Mouse (Mus musculus) forebrain, embryonic 14.5 days (tissue): ENCODE data around the gene Pibf1. TPM values are rescaled to one million over a fixed set of nuclear protein-coding genes. Genes with fewer than 3 reads are reported as not detected.

ENCODE experiments used
- ATAC-seq: fragments of 200-750 bp; cut with Nextera tagmentation; 2 replicates; pipeline ENCODE4 v1.8.0; 2017; ENCODE audit warnings: mild to moderate bottlenecking, moderate library complexity
- DNase-seq: peaks from one replicate; pipeline ENCODE4 v3.0.0-alpha.2; 2015; ENCODE audit warnings: low spot score
- H3K27ac ChIP-seq: fragments of 300-500 bp; sonication (generic); 2 replicates; pipeline ENCODE4 v1.5.1; 2014; ENCODE audit warnings: low read depth, mild to moderate bottlenecking, control low read depth, low read length, moderate library complexity
- H3K27me3 ChIP-seq: fragments of 300-500 bp; sonication (generic); replicated peaks from 2 replicates; pipeline ENCODE4 v1.6.1; 2014; ENCODE audit warnings: low read length, control low read depth, mixed read lengths; ENCODE audit not compliant: control insufficient read depth, insufficient read depth
- H3K36me3 ChIP-seq: fragments of 300-500 bp; sonication (generic); 2 replicates; pipeline ENCODE4 v1.6.1; 2014; ENCODE audit warnings: low read length, control low read depth; ENCODE audit not compliant: control insufficient read depth, insufficient read depth
- H3K4me1 ChIP-seq: fragments of 300-500 bp; sonication (generic); 2 replicates; pipeline ENCODE4 v1.6.1; 2014; ENCODE audit warnings: antibody characterized with exemption, low read length, control low read depth; ENCODE audit not compliant: control insufficient read depth, insufficient read depth
- H3K4me2 ChIP-seq: fragments of 300-500 bp; sonication (generic); 2 replicates; pipeline ENCODE4 v1.6.1; 2014; ENCODE audit warnings: mild to moderate bottlenecking, control low read depth, low read length
- H3K4me3 ChIP-seq: fragments of 300-500 bp; sonication (generic); 2 replicates; pipeline ENCODE4 v1.5.1; 2014; ENCODE audit warnings: low read depth, low read length, control low read depth
- H3K9ac ChIP-seq: fragments of 300-500 bp; sonication (generic); 2 replicates; pipeline ENCODE4 v1.6.1; 2014; ENCODE audit warnings: mild to moderate bottlenecking, low read length, control low read depth, moderate library complexity
- H3K9me3 ChIP-seq: fragments of 300-500 bp; sonication (generic); replicated peaks from 2 replicates; pipeline ENCODE4 v1.6.1; 2016; ENCODE audit warnings: low read length, control low read depth, mixed read lengths; ENCODE audit not compliant: control insufficient read depth
- WGBS: fragments of 180-500 bp; shearing (Covaris S2); extraction: QIAGEN DNeasy Blood & Tissue Kit; methylation state at CpG from one replicate; pipeline ENCODE4 v1.1.7; 2014; 5-methylcytosine and 5-hydroxymethylcytosine counted together
- polyA plus RNA-seq: library from polyadenylated mRNA; unstranded; fragments of >200 nt; fragmentation: Nextera tagmentation; extraction: Ambion mirVana; gene quantifications from 2 replicates; pipeline ENCODE4 v1.2.1, GENCODE M21; 2014

Gene Pibf1
- polyA plus RNA-seq, 1 experiment from 2014 or later = 20.2 TPM

DNA sequence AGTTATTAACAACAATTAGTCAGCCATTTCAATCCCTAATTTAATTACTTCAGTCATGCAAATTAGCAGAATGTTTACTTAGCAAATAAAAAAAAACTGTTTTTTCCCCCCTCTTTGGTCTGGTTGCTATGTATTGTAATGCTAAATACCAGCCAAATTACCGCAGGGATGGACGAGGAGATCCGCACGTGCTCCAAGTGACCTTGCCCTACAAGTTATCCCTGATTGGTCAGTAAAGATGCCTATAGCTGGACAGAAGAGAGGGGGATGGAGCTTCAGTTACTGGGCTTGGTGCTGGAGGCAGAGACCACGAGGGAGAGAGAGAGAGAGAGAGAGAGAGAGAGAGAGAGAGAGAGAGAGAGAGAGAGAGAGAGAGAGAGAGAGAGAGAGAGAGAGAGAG, 167.5 kb downstream of the Pibf1 start:
- WGBS = 30% methylated on average over 5 of the region's 5 CpGs
- no peak overlapping the region for H3K4me3 ChIP-seq

DNA sequence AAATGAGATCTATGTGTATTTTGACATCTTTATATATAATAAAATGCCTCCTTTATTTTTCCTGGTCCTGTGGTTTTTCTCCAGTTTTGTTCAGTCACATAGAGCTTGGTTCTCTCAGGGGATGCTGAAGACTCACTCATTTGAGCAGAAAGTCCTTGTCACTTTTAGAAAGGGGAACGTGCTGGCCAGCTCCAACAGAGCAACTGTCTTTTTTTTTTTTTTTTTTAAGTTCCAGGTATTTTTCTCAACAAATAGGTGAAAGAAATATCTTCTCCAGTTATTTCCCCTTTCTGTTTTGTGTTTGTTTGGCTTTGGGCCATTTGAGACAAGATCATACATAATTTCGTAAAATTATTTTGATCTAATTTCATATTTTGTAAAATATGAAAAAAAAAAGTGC, 174.8 kb downstream of the Pibf1 start:
- 78% methylated on average over 2 of the region's 2 CpGs for WGBS
- Histone ChIP-seq H3K9me3 (no peaks in the 10 kb centered on the region), H3K27ac (no peak overlapping the region), H3K36me3 (no peaks in the 10 kb centered on the region), H3K4me2 (no peak overlapping the region), H3K27me3 (no peaks in the 10 kb centered on the region), H3K4me1 (no peaks in the 10 kb centered on the region), H3K4me3 (no peak overlapping the region), H3K9ac (no peak overlapping the region)
- DNase-seq (no peak), ATAC-seq (no peak)

More for the DNA sequence above, 167.5 kb downstream of the Pibf1 start:
- no peak overlapping the region for H3K27ac ChIP-seq
- H3K36me3 ChIP-seq = no peaks in the 10 kb centered on the region
- no peaks in the 10 kb centered on the region for H3K9me3 ChIP-seq
- H3K4me1 ChIP-seq = no peaks in the 10 kb centered on the region
- H3K27me3 ChIP-seq = no peaks in the 10 kb centered on the region
- ATAC-seq (no peak), DNase-seq (no peak)
- no peak overlapping the region for H3K4me2 ChIP-seq
- H3K9ac ChIP-seq = no peak overlapping the region

DNA sequence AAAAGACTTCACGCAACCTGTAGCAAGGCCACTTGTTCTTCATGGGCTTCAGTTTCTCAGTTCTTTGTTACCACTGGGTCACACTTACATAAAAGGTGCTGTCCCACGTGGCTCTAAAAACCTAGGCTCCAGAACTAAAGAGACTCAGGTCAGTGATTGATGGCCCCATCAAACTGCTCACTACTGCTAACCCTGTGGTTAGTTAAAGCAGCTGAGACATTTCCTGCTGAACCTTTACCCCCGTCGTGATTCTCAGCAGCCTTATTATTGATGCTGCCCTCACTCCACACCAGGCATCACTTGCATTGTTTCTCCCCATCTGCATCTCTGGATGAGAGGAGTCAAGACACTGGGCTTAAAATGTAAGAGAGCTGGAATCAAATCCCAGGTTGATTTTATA, 176.6 kb downstream of the Pibf1 start:
- no peak for DNase-seq
- H3K4me1 ChIP-seq = no peaks in the 10 kb centered on the region
- no peaks in the 10 kb centered on the region for H3K36me3 ChIP-seq
- H3K4me2 ChIP-seq = no peak overlapping the region
- no peak overlapping the region for H3K4me3 ChIP-seq
- 72% methylated on average over 4 of the region's 4 CpGs for WGBS
- no peaks in the 10 kb centered on the region for H3K27me3 ChIP-seq
- no peak for ATAC-seq
- no peak overlapping the region for H3K9ac ChIP-seq
- no peak overlapping the region for H3K27ac ChIP-seq
- H3K9me3 ChIP-seq = no peaks in the 10 kb centered on the region

DNA sequence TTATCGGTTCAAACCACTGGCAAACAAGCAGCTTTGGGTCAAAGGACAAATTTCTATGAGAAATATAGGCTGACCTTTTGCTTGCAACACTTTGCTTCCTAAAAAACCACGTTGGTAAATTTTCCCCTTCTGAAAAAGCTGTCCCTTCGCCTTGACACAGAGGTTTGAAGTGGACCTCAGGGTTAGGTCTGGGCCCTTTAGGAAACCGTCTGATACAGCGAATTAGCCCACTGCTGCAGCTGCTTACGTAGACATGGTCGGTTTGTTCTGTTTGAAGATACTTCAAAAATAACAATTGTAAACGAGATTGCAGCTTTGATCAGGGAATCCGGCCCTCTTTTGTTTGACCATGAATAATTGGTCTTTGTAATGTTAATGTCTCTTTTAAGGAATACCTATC, 179.1 kb downstream of the Pibf1 start:
- no peaks in the 10 kb centered on the region for H3K4me1 ChIP-seq
- no peaks in the 10 kb centered on the region for H3K27me3 ChIP-seq
- H3K9ac ChIP-seq = no peak overlapping the region
- no peaks in the 10 kb centered on the region for H3K9me3 ChIP-seq
- H3K4me2 ChIP-seq = no peak overlapping the region
- WGBS = 14% methylated on average over 9 of the region's 9 CpGs
- DNase-seq (no peak), ATAC-seq (no peak)
- no peaks in the 10 kb centered on the region for H3K36me3 ChIP-seq
- no peak overlapping the region for H3K27ac ChIP-seq
- H3K4me3 ChIP-seq = no peak overlapping the region

DNA sequence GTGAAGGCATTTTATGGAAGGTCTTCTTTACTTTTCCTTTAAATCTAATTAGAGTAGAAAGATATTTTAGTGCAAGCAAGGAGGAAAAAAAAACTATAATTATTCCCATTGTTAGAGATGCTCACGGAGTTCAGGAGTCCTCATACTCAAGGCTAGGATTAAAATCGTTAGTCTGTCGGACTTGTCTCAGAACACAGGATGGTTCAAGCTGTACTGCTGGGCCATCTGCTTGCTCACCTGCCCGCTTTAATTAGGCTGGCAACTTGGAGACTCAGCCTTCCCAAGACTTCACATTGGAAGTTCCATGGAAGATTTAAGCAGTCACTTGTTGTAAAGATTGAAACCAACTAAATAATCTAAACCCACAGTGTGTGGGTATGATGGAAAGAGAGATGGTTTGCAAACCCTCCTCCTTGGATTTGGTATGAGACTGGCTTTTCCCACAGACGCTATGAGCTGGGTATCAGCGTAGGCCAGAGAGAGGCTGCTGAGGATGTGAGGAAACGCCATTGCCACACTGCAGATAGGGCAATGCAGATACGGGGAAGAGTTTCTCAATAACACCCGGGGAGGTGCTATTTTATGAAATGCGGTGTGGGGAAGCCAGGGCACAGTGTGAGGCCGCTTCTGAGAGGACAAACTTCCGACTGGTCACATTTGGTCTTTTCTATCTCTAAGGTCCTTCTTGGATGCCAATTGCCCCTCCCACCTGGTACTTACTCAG, 179.7 kb downstream of the Pibf1 start:
- H3K4me2 ChIP-seq = no peak overlapping the region
- H3K27me3 ChIP-seq = no peaks in the 10 kb centered on the region
- H3K27ac ChIP-seq = no peak overlapping the region
- no peaks in the 10 kb centered on the region for H3K9me3 ChIP-seq
- 45% methylated on average over 12 of the region's 12 CpGs for WGBS
- H3K36me3 ChIP-seq = no peaks in the 10 kb centered on the region
- DNase-seq (no peak), ATAC-seq (no peak)
- H3K4me3 ChIP-seq = no peak overlapping the region
- no peak overlapping the region for H3K9ac ChIP-seq
- H3K4me1 ChIP-seq = no peaks in the 10 kb centered on the region

DNA sequence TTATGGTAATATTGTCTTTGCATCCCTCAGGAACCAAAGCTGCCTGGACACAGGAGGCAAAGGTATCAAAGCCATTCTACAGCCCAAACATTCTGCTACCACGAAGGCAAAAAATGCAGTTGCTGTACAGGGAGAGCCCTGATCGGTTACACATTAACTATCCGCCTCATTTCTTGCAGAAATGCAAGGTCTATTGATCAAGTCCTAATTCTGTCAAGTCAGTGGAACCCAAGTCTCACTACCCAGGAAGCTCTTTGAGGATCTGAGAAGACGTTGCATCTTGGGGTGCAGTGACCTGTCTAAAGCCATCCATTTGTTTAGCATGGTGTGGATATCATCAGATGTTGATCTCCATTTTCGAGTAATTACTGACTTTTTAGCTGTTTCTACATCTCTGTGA, 181.2 kb downstream of the Pibf1 start:
- no peak overlapping the region for H3K4me2 ChIP-seq
- 86% methylated on average over 5 of the region's 5 CpGs for WGBS
- no peaks in the 10 kb centered on the region for H3K4me1 ChIP-seq
- ATAC-seq (no peak), DNase-seq (no peak)
- no peaks in the 10 kb centered on the region for H3K27me3 ChIP-seq
- H3K27ac ChIP-seq = no peak overlapping the region
- H3K9me3 ChIP-seq = no peaks in the 10 kb centered on the region
- no peak overlapping the region for H3K4me3 ChIP-seq
- H3K9ac ChIP-seq = no peak overlapping the region
- no peaks in the 10 kb centered on the region for H3K36me3 ChIP-seq

DNA sequence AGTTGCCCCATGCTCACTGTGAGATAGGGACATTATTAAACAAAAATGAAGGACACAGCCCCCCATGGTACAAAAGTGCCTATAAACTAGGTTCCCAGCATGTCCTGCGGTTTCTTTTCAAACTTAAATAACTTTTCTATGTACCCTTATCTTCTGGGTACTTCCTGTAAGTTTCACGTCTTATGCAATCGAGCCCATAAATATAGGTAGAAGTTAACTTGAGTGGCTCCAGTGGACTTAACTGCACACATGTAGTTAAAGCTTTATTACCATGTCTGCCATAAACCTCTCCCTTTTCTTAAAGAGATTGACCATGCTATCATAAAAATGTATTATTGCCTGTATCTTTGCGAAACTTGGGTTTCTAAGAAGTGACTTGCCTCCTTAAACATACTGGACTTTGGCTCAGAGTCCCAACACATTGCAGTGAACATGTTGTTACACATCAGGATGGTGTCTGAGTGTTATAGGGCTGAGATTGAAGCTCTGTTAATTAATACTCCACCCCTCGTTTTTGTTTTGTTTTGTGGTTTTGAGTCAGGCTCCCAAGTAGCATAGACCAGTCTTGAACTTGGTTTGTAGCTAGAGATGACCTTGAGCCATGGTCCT, 181.7 kb downstream of the Pibf1 start:
- Histone ChIP-seq H3K36me3 (no peaks in the 10 kb centered on the region), H3K27me3 (no peaks in the 10 kb centered on the region), H3K4me1 (no peaks in the 10 kb centered on the region), H3K9me3 (no peaks in the 10 kb centered on the region), H3K4me3 (no peak overlapping the region), H3K9ac (no peak overlapping the region), H3K4me2 (no peak overlapping the region), H3K27ac (no peak overlapping the region)
- 91% methylated on average over 5 of the region's 5 CpGs for WGBS
- no peak for ATAC-seq
- DNase-seq = no peak

DNA sequence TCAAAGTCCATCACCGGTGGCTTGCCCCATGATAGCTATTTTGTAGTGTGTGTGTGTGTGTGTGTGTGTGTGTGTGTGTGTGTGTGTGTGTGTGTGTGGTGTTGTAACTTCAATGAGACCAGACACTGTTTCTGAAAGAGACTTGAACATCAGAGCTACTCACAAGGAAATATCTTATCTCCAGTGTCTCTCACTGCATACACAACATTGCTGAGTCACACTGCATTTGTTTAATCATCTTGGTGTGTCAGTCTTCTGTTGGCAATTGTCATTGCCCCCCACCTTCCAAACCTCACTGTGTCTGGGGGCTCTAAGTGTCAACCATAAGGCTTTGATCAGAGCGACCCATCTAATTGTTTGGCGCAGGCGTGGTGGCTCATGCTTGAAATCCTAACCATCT, 186.3 kb downstream of the Pibf1 start:
- DNase-seq (no peak), ATAC-seq (no peak)
- Histone ChIP-seq H3K9ac (no peak overlapping the region), H3K27me3 (no peaks in the 10 kb centered on the region), H3K4me2 (no peak overlapping the region), H3K4me3 (no peak overlapping the region), H3K36me3 (no peaks in the 10 kb centered on the region), H3K4me1 (no peaks in the 10 kb centered on the region), H3K27ac (no peak overlapping the region), H3K9me3 (no peaks in the 10 kb centered on the region)
- 93% methylated on average over 4 of the region's 4 CpGs for WGBS

DNA sequence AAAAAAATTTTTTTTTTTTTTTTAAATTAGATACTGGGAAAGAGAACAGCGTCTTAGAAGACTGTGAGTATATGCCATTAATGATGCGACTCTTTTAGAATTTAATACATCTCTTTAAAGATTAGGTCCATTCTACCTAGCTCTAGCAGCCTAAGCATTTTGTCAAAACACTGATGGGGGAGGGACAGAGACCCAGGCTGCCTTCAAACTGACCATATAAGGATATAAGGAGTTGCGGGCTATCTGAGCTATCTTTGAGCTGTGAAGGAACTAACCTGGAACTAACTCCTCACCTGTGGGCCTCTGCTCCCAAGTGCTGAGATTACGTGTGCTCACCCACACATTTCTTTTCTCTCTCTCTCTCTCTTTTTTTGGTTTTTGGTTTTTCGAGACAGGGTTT, 193.0 kb downstream of the Pibf1 start:
- 96% methylated on average over 5 of the region's 5 CpGs for WGBS
- Histone ChIP-seq H3K4me2 (no peak overlapping the region), H3K9me3 (no peaks in the 10 kb centered on the region), H3K9ac (no peak overlapping the region), H3K36me3 (no peaks in the 10 kb centered on the region), H3K4me3 (no peak overlapping the region), H3K27me3 (no peaks in the 10 kb centered on the region), H3K4me1 (no peaks in the 10 kb centered on the region), H3K27ac (no peak overlapping the region)
- ATAC-seq (no peak), DNase-seq (no peak)
